ENCODE assay signal across 11 mouse cellular contexts in genomic region chr8:45659473-45659872, GRCm38 (mm10).
DNase-seq lines count a peak whose midpoint lies in the region; ATAC-seq and TF ChIP-seq lines count a peak whose summit lies in the region.
"Had no signal": no experiment of that assay in that cellular context is flagged by ENCODE, and none has a peak within 500 bp of the region (broad histone marks: within the 10 kb centered on the region; RNA-seq: fewer than 3 reads in every experiment).

No protein-coding gene starts in this region.

- 26% methylated on average over 4 of the region's 4 CpGs for WGBS in heart, embryonic 16.5 days
- 35% methylated on average over 4 of the region's 4 CpGs for WGBS in lung, postnatal 0 days
- 33% methylated on average over 4 of the region's 4 CpGs for WGBS in intestine, postnatal 0 days
- WGBS in stomach, postnatal 0 days, result 56% methylated on average over 4 of the region's 4 CpGs

- no peak for ATAC-seq in heart, embryonic 16.5 days (replicated peaks; ENCODE audit: extremely low read depth, insufficient read depth, low FRiP score)
- ATAC-seq in lung, postnatal 0 days, result no peak
- peak; percentile 65 for ATAC-seq in intestine, postnatal 0 days
- peak; percentile 70 for ATAC-seq in stomach, postnatal 0 days (ENCODE audit: low FRiP score, low TSS enrichment)

- H3K27me3 ChIP-seq in heart, embryonic 16.5 days (ENCODE audit: control insufficient read depth, insufficient read depth, low read length), result no peaks in the 10 kb centered on the region
- H3K27me3 ChIP-seq in lung, postnatal 0 days (replicated peaks; ENCODE audit: insufficient read depth, low read length), result no peaks in the 10 kb centered on the region
- no peaks in the 10 kb centered on the region for H3K27me3 ChIP-seq in intestine, postnatal 0 days (replicated peaks; ENCODE audit: control insufficient read depth, insufficient read depth, low read length)
- H3K27me3 ChIP-seq in stomach, postnatal 0 days (ENCODE audit: control insufficient read depth, insufficient read depth, low read length), result no peaks in the 10 kb centered on the region
- H3K27me3 ChIP-seq: hindbrain, embryonic 13.5 days had no signal

- H3K9ac ChIP-seq in heart, embryonic 16.5 days (ENCODE audit: low read length), result peak overlapping the region; percentile 86
- no peak overlapping the region for H3K9ac ChIP-seq in lung, postnatal 0 days (replicated peaks; ENCODE audit: low read depth)
- H3K9ac ChIP-seq in intestine, postnatal 0 days (ENCODE audit: low read depth, low read length), result no peak overlapping the region
- H3K9ac ChIP-seq in stomach, postnatal 0 days (ENCODE audit: low read length), result no peak overlapping the region
- H3K9ac ChIP-seq: hindbrain, embryonic 13.5 days had no signal

- H3K36me3 ChIP-seq in heart, embryonic 16.5 days (ENCODE audit: control insufficient read depth, insufficient read depth), result no peaks in the 10 kb centered on the region
- no peaks in the 10 kb centered on the region for H3K36me3 ChIP-seq in lung, postnatal 0 days (ENCODE audit: insufficient read depth, low read length)
- H3K36me3 ChIP-seq in intestine, postnatal 0 days (ENCODE audit: control insufficient read depth, insufficient read depth), result no peaks in the 10 kb centered on the region
- no peaks in the 10 kb centered on the region for H3K36me3 ChIP-seq in stomach, postnatal 0 days (ENCODE audit: control insufficient read depth, insufficient read depth, low read length)

- DNase-seq in heart, postnatal 4 days, result no peak
- DNase-seq in lung, postnatal 0 days (ENCODE audit: low spot score), result peak; percentile 24
- no peak for DNase-seq in lung, postnatal 4 days
- DNase-seq in stomach, postnatal 0 days (ENCODE audit: low spot score), result no peak
- DNase-seq in cerebellum, postnatal 10 days, result no peak
- DNase-seq: cerebellum, adult 8-10 months; right cerebral cortex, postnatal 25 days; thymus, postnatal 4 days had no signal

- peaks cover 22% of the 10 kb centered on the region for H3K4me1 ChIP-seq in heart, embryonic 16.5 days (ENCODE audit: control insufficient read depth, insufficient read depth, low read length)
- H3K4me1 ChIP-seq in lung, postnatal 0 days (ENCODE audit: insufficient read depth, low read depth, low read length), result peaks cover 9% of the 10 kb centered on the region; the same call in 1 of the 2 replicates
- H3K4me1 ChIP-seq in intestine, postnatal 0 days (replicated peaks; ENCODE audit: control insufficient read depth, insufficient read depth, low read length), result peaks cover 8% of the 10 kb centered on the region; the same call in 1 of the 2 replicates
- no peaks in the 10 kb centered on the region for H3K4me1 ChIP-seq in stomach, postnatal 0 days (replicated peaks; ENCODE audit: control insufficient read depth, insufficient read depth)

- H3K4me2 ChIP-seq in heart, embryonic 16.5 days (ENCODE audit: low read depth, low read length), result peak overlapping the region; percentile 60
- no peak overlapping the region for H3K4me2 ChIP-seq in lung, postnatal 0 days (replicated peaks; ENCODE audit: low read depth, low read length)
- peak overlapping the region; percentile 55 for H3K4me2 ChIP-seq in intestine, postnatal 0 days (replicated peaks; ENCODE audit: low read depth)
- H3K4me2 ChIP-seq in stomach, postnatal 0 days (replicated peaks; ENCODE audit: low read depth), result peak overlapping the region; percentile 33
- H3K4me2 ChIP-seq: hindbrain, embryonic 13.5 days had no signal

- peak overlapping the region; percentile 64 for H3K4me3 ChIP-seq in heart, embryonic 16.5 days (ENCODE audit: low read length)
- H3K4me3 ChIP-seq in lung, postnatal 0 days (ENCODE audit: low read depth, low read length), result no peak overlapping the region
- peak overlapping the region; percentile 9; the same call in 1 of the 2 replicates for H3K4me3 ChIP-seq in intestine, postnatal 0 days (ENCODE audit: low read depth, low read length)
- H3K4me3 ChIP-seq in stomach, postnatal 0 days (ENCODE audit: low read depth, low read length), result peak overlapping the region; percentile 24
- H3K4me3 ChIP-seq: hindbrain, embryonic 13.5 days had no signal

- peak overlapping the region; percentile 99 for H3K27ac ChIP-seq in heart, embryonic 16.5 days (ENCODE audit: low read length)
- H3K27ac ChIP-seq in lung, postnatal 0 days (ENCODE audit: low read length), result no peak overlapping the region
- 0 out of 2 replicates have a peak overlapping the region, but pooled peaks have one; percentile 8 for H3K27ac ChIP-seq in intestine, postnatal 0 days (ENCODE audit: low read depth, low read length)
- peak overlapping the region; percentile 9; the same call in 1 of the 2 replicates for H3K27ac ChIP-seq in stomach, postnatal 0 days (replicated peaks)
- H3K27ac ChIP-seq: hindbrain, embryonic 13.5 days had no signal

- no peaks in the 10 kb centered on the region for H3K9me3 ChIP-seq in heart, embryonic 16.5 days (replicated peaks; ENCODE audit: control insufficient read depth, low read length)
- no peaks in the 10 kb centered on the region for H3K9me3 ChIP-seq in lung, postnatal 0 days (ENCODE audit: low read length)
- H3K9me3 ChIP-seq in intestine, postnatal 0 days (ENCODE audit: control insufficient read depth), result no peaks in the 10 kb centered on the region
- no peaks in the 10 kb centered on the region for H3K9me3 ChIP-seq in stomach, postnatal 0 days (ENCODE audit: control insufficient read depth, low read length)
- H3K9me3 ChIP-seq: hindbrain, embryonic 13.5 days had no signal

- TF ChIP-seq EP300 in lung, postnatal 0 days (IDR thresholded peaks at IDR 0.05), result no peak
- TF ChIP-seq EP300 in stomach, postnatal 0 days (optimal IDR thresholded peaks at IDR 0.05), result no peak

- no peak for TF ChIP-seq CTCF in lung, postnatal 0 days (IDR thresholded peaks at IDR 0.05)
- TF ChIP-seq CTCF in intestine, postnatal 0 days (IDR thresholded peaks at IDR 0.05; ENCODE audit: low read depth), result no peak
- TF ChIP-seq CTCF in stomach, postnatal 0 days (IDR thresholded peaks at IDR 0.05; ENCODE audit: low read depth), result no peak

Comparison
In these comparisons a context has a peak if more than half of its experiments do, and no peak if none do; other contexts are left out.
1. ATAC-seq: peak in intestine, postnatal 0 days (single experiment) and stomach, postnatal 0 days (single experiment); none in heart, embryonic 16.5 days (single experiment) and lung, postnatal 0 days (single experiment).